9 mouse cellular contexts compared by ENCODE assay signal in the genomic region with DNA sequence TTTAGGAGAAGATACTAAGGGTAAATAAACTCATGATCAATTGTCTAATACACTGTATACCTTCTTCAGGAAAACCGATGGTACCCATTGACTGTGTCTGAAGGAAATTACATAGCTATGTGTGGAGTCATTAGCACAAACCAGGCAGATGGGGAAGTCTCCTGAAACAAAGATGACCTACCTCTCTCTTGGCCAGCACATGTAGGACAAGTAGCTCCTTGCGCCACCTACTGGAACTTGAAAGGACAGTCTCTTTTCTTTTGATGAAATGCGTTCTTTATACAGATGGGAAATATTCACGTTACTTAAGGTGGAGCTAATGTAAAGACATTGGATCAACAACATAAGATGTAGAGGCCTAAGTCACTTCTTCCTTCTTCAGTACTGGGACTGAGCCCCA. TPM values are rescaled to one million over a fixed set of nuclear protein-coding genes. Genes with fewer than 3 reads are reported as not detected.
A peak's percentile ranks its signal among the peaks of the same experiment; 100 is the strongest.
DNase-seq lines count a peak whose midpoint lies in the region; ATAC-seq and TF ChIP-seq lines count a peak whose summit lies in the region.
"Had no signal": no experiment of that assay in that cellular context is flagged by ENCODE, and none has a peak within 500 bp of the region (broad histone marks: within the 10 kb centered on the region; RNA-seq: fewer than 3 reads in every experiment).

No protein-coding gene starts in this region.

- TF ChIP-seq CTCF in layer of hippocampus, adult 2 months (conservative IDR thresholded peaks at IDR 0.05) = peak; percentile 89

- peak; percentile 38 to 51 for DNase-seq in layer of hippocampus, adult 2 months (ENCODE audit: low spot score in 2 of 2)
- DNase-seq in layer of hippocampus, adult 8-10 months (ENCODE audit: low spot score in 2 of 2) = no peak
- peak; percentile 58 for DNase-seq in ES-E14 (ENCODE audit: low read depth, low spot score)
- peak; percentile 92 for DNase-seq in brain, adult 2 months (ENCODE audit: low read depth, low spot score)
- DNase-seq in fibroblast of lung, adult 2 months (ENCODE audit: low read depth) = peak; percentile 23
- peak; percentile 69 for DNase-seq in skeletal muscle tissue, adult 2 months (ENCODE audit: low read depth, low spot score)

- H3K36me3 ChIP-seq in ES-E14 (ENCODE audit: control insufficient read depth, insufficient read depth, low read length, poor library complexity, severe bottlenecking) = no peaks in the 10 kb centered on the region
- no peaks in the 10 kb centered on the region for H3K36me3 ChIP-seq in liver, embryonic 12.5 days
- H3K36me3 ChIP-seq: heart, embryonic 13.5 days; neural tube, embryonic 13.5 days had no signal

- H3K4me1 ChIP-seq in ES-E14 (ENCODE audit: control insufficient read depth in 2 of 2, insufficient read depth in 2 of 2, low read length in 2 of 2, poor library complexity in 1 of 2) = peaks cover 0 to 4% of the 10 kb centered on the region in 2 experiments; a peak in 2 of 4 replicates
- H3K4me1 ChIP-seq in liver, embryonic 12.5 days = no peaks in the 10 kb centered on the region; the same call in 1 of the 2 replicates

- 4% methylated on average over 4 of the region's 4 CpGs for WGBS in liver, embryonic 12.5 days (ENCODE audit: insufficient replicate concordance)

- no peak overlapping the region for H3K9ac ChIP-seq in ES-E14 (ENCODE audit: insufficient read depth, low read depth, low read length, poor library complexity, severe bottlenecking)
- no peak overlapping the region for H3K9ac ChIP-seq in liver, embryonic 12.5 days
- H3K9ac ChIP-seq: heart, embryonic 13.5 days; neural tube, embryonic 13.5 days had no signal

- no peaks in the 10 kb centered on the region for H3K9me3 ChIP-seq in ES-E14 (ENCODE audit: control insufficient read depth, insufficient read depth, low read depth, low read length)
- H3K9me3 ChIP-seq in liver, embryonic 12.5 days (replicated peaks) = no peaks in the 10 kb centered on the region
- H3K9me3 ChIP-seq: heart, embryonic 13.5 days; neural tube, embryonic 13.5 days had no signal

- in situ Hi-C loops in ES-E14 (cut with MboI; ENCODE audit: low sequenced_read_pairs in 2 of 2, unreplicated experiment in 2 of 2) = no loop called here

- peaks cover 6% of the 10 kb centered on the region; the same call in 1 of the 2 replicates for H3K27me3 ChIP-seq in liver, embryonic 12.5 days (replicated peaks)
- H3K27me3 ChIP-seq: heart, embryonic 13.5 days; neural tube, embryonic 13.5 days had no signal

- ATAC-seq in liver, embryonic 12.5 days = peak; percentile 44

- H3K4me3 ChIP-seq in layer of hippocampus, adult 2 months = no peak overlapping the region
- H3K4me3 ChIP-seq in ES-E14 (ENCODE audit: insufficient read depth in 1 of 2, low read depth in 1 of 2, low read length in 2 of 2, poor library complexity in 1 of 2, severe bottlenecking in 1 of 2) = no peak overlapping the region
- no peak overlapping the region for H3K4me3 ChIP-seq in liver, embryonic 12.5 days
- H3K4me3 ChIP-seq: heart, embryonic 13.5 days; neural tube, embryonic 13.5 days had no signal

- no peak overlapping the region for H3K27ac ChIP-seq in layer of hippocampus, adult 2 months
- no peak overlapping the region for H3K27ac ChIP-seq in ES-E14 (ENCODE audit: insufficient read depth, low read depth, low read length, poor library complexity, severe bottlenecking)
- no peak overlapping the region for H3K27ac ChIP-seq in liver, embryonic 12.5 days
- H3K27ac ChIP-seq: heart, embryonic 13.5 days; neural tube, embryonic 13.5 days had no signal

- no peak overlapping the region for H3K4me2 ChIP-seq in liver, embryonic 12.5 days
- H3K4me2 ChIP-seq: heart, embryonic 13.5 days; neural tube, embryonic 13.5 days had no signal

TF ChIP-seq in ES-E14, 5 proteins besides CTCF, POLR2A, EP300 and RAD21:
- TF ChIP-seq ZC3H11A (IDR thresholded peaks at IDR 0.05; ENCODE audit: borderline replicate concordance, low read depth, low read length) (no peak), HCFC1 (IDR thresholded peaks at IDR 0.05; ENCODE audit: borderline replicate concordance, insufficient read depth, low read length) (no peak), ZNF384 (IDR thresholded peaks at IDR 0.05; ENCODE audit: low read depth, low read length) (no peak), MAFK (IDR thresholded peaks at IDR 0.05; ENCODE audit: insufficient read depth, low read depth, low read length) (no peak), CHD2 (IDR thresholded peaks at IDR 0.05; ENCODE audit: low read depth, low read length) (no peak)
TF ChIP-seq in ES-E14: peak in this region for 0.

RNA-seq across cellular contexts. Expression of gene Rps27l, which starts 7.0 kb away (rescaled TPM):
- total RNA-seq in layer of hippocampus, adult 2 months (2021) = 10 to 100 TPM; 32.8 to 38.4 TPM
- 10 to 100 TPM; 38.7 to 48.0 (median 44.1) TPM for total RNA-seq in layer of hippocampus, adult 8-10 months (2022)
- total RNA-seq in ES-E14 (2012; rRNA removed) = 767 and 917 TPM in 2 replicates
- polyA plus RNA-seq in liver, embryonic 12.5 days (2016; fragmentation: Nextera tagmentation; extraction: Ambion mirVana) = 702 and 744 TPM in 2 replicates

RNA-seq across cellular contexts. Expression of gene Rab8b, which starts 19.3 kb away (rescaled TPM):
- 10 to 100 TPM; 46.1 to 47.1 TPM for total RNA-seq in layer of hippocampus, adult 2 months (2021)
- 10 to 100 TPM; 37.9 to 58.3 (median 47.4) TPM for total RNA-seq in layer of hippocampus, adult 8-10 months (2022)
- total RNA-seq in ES-E14 (2012; rRNA removed) = 7.0 and 7.9 TPM in 2 replicates
- polyA plus RNA-seq in liver, embryonic 12.5 days (2016; fragmentation: Nextera tagmentation; extraction: Ambion mirVana) = 39.4 and 42.2 TPM in 2 replicates

RNA-seq across cellular contexts. Expression of gene Lactb, which starts 36.4 kb away (rescaled TPM):
- total RNA-seq in layer of hippocampus, adult 2 months (2021) = 10 to 100 TPM; 13.0 to 14.7 TPM
- total RNA-seq in layer of hippocampus, adult 8-10 months (2022) = 10 to 100 TPM; 13.8 to 17.4 (median 16.6) TPM
- 7.0 and 10.0 TPM in 2 replicates for total RNA-seq in ES-E14 (2012; rRNA removed)
- 8.9 and 9.4 TPM in 2 replicates for polyA plus RNA-seq in liver, embryonic 12.5 days (2016; fragmentation: Nextera tagmentation; extraction: Ambion mirVana)

Comparison
In these comparisons a context has a peak if more than half of its experiments do, and no peak if none do; other contexts are left out.
1. DNase-seq: peak in layer of hippocampus, adult 2 months (2 of 2), ES-E14 (single experiment), brain, adult 2 months (single experiment), fibroblast of lung, adult 2 months (single experiment) and skeletal muscle tissue, adult 2 months (single experiment); none in layer of hippocampus, adult 8-10 months (0 of 2).
2. RNA of gene Rps27l, which starts 7.0 kb away (total RNA-seq): 767 to 917 TPM in ES-E14; 38.7 to 48.0 TPM in layer of hippocampus, adult 8-10 months and 32.8 to 38.4 TPM in layer of hippocampus, adult 2 months; every median in the first group is over 10 times any median in the second.